Mouse (Mus musculus) myocyte (in vitro differentiated cells): ENCODE results near the gene Tmcc3. TPM values are rescaled to one million over a fixed set of nuclear protein-coding genes. Genes with fewer than 3 reads are reported as not detected.
A peak's percentile ranks its signal among the peaks of the same experiment; 100 is the strongest.

Experiments used
- H3K27me3 ChIP-seq: one replicate; pipeline ENCODE4 v1.6.1; 2011; ENCODE audit not compliant: control insufficient read depth, insufficient read depth, insufficient read length
- H3K36me3 ChIP-seq: one replicate; pipeline ENCODE4 v1.6.1; 2011; ENCODE audit not compliant: control insufficient read depth, insufficient read depth
- H3K4me2 ChIP-seq: one replicate; pipeline ENCODE4 v1.6.1; 2011; ENCODE audit warnings: low read depth, control low read depth
- H3K4me3 ChIP-seq: one replicate; pipeline ENCODE4 v1.5.1; 2011; ENCODE audit warnings: mild to moderate bottlenecking, control low read depth, moderate library complexity
- H3K79me2 ChIP-seq: one replicate; pipeline ENCODE4 v1.6.1; 2011; ENCODE audit not compliant: control insufficient read depth, insufficient read depth
- H3ac ChIP-seq: one replicate; pipeline ENCODE4 v1.6.1; 2011; ENCODE audit not compliant: control insufficient read depth, insufficient read length
- CEBPB ChIP-seq: IDR thresholded peaks from 2 replicates; pipeline ENCODE4 v1.6.1; 2011; ENCODE audit warnings: mild to moderate bottlenecking, moderate library complexity; ENCODE audit not compliant: poor library complexity, insufficient read depth, severe bottlenecking
- E2F4 ChIP-seq: IDR thresholded peaks from one replicate; pipeline ENCODE4 v1.6.1; 2011; ENCODE audit warnings: mild to moderate bottlenecking, control low read depth, moderate library complexity; ENCODE audit not compliant: insufficient read depth
- MAX ChIP-seq: IDR thresholded peaks from one replicate; pipeline ENCODE4 v1.6.1; 2011; ENCODE audit warnings: low read depth, mild to moderate bottlenecking, control low read depth
- MYOD1 ChIP-seq, 3 experiments: IDR thresholded peaks; one replicate each; pipeline ENCODE4 v1.6.1; 2011; ENCODE audit warnings: control low read depth in 2 of 3, low read depth in 2 of 3, mild to moderate bottlenecking in 2 of 3, moderate library complexity in 1 of 3; ENCODE audit not compliant: insufficient read length in 2 of 3, control insufficient read depth in 1 of 3
- MYOG ChIP-seq, 3 experiments: IDR thresholded peaks; one replicate each; pipeline ENCODE4 v1.6.1; 2011; ENCODE audit warnings: control low read depth in 2 of 3, low read depth in 2 of 3, mild to moderate bottlenecking in 2 of 3; ENCODE audit not compliant: insufficient read length in 2 of 3, control insufficient read depth in 1 of 3, insufficient read depth in 1 of 3
- POLR2A ChIP-seq: IDR thresholded peaks from one replicate; pipeline ENCODE4 v1.6.1; 2011; ENCODE audit warnings: low read depth, mild to moderate bottlenecking, control low read depth, moderate library complexity; ENCODE audit not compliant: insufficient read length
- POLR2AphosphoS2 ChIP-seq: IDR thresholded peaks from one replicate; pipeline ENCODE4 v1.6.1; 2011; ENCODE audit warnings: low read depth, control low read depth; ENCODE audit not compliant: insufficient read length
- REST ChIP-seq: IDR thresholded peaks from one replicate; pipeline ENCODE4 v1.6.1; 2011; ENCODE audit warnings: mild to moderate bottlenecking, control low read depth, moderate library complexity; ENCODE audit not compliant: insufficient read depth, insufficient read length
- SRF ChIP-seq: IDR thresholded peaks from one replicate; pipeline ENCODE4 v1.6.1; 2011; ENCODE audit warnings: low read depth; ENCODE audit not compliant: control insufficient read depth, insufficient read length
- TCF12 ChIP-seq: IDR thresholded peaks from one replicate; pipeline ENCODE4 v1.6.1; 2011; ENCODE audit warnings: mild to moderate bottlenecking, control low read depth; ENCODE audit not compliant: poor library complexity, insufficient read depth, severe bottlenecking
- TCF3 ChIP-seq: IDR thresholded peaks from one replicate; pipeline ENCODE4 v1.6.1; 2011; ENCODE audit warnings: low read depth, control low read depth; ENCODE audit not compliant: insufficient read length
- USF1 ChIP-seq: IDR thresholded peaks from one replicate; pipeline ENCODE4 v1.6.1; 2011; ENCODE audit warnings: low read depth, mild to moderate bottlenecking, control low read depth, moderate library complexity
- polyA plus RNA-seq: library from polyadenylated mRNA; unstranded; fragments of >200 nt; fragmentation: generic; extraction: Trizol; gene quantifications from one replicate; pipeline ENCODE4 v1.2.1, GENCODE M21; 2012; ENCODE audit warnings: missing spikeins

The Tmcc3 gene
- polyA plus RNA-seq, 1 experiment, result 16.6 TPM

- peak overlapping the region; percentile 27 for H3K4me2 ChIP-seq
Measured at GRCm38 (mm10) chr10:94623617-94624016, 311.9 kb downstream of the Tmcc3 start.

GRCm38 (mm10) chr10:94625036-94625435, 313.3 kb downstream of the Tmcc3 start:
- H3ac ChIP-seq, result no peak overlapping the region
- no peak overlapping the region for H3K4me2 ChIP-seq
- H3K79me2 ChIP-seq, result no peaks in the 10 kb centered on the region
- TF ChIP-seq TCF12 (no peak), CEBPB (no peak), MYOD1 (IDR thresholded peaks at IDR 0.05; ENCODE audit: control insufficient read depth in 1 of 3, insufficient read length in 2 of 3, low read depth in 2 of 3) (no peak), MYOG (IDR thresholded peaks at IDR 0.05; ENCODE audit: control insufficient read depth in 1 of 3, insufficient read depth in 1 of 3, insufficient read length in 2 of 3, low read depth in 2 of 3) (no peak), E2F4 (no peak), MAX (no peak), POLR2A (no peak), TCF3 (no peak)
- peaks cover 7% of the 10 kb centered on the region for H3K27me3 ChIP-seq
- no peak overlapping the region for H3K4me3 ChIP-seq
- no peaks in the 10 kb centered on the region for H3K36me3 ChIP-seq

More at GRCm38 (mm10) chr10:94623617-94624016, 311.9 kb downstream of the Tmcc3 start:
- H3K79me2 ChIP-seq, result no peaks in the 10 kb centered on the region
- H3K36me3 ChIP-seq, result no peaks in the 10 kb centered on the region
- peaks cover 7% of the 10 kb centered on the region for H3K27me3 ChIP-seq
- TF ChIP-seq USF1, result no peak
- TF ChIP-seq REST, result no peak
- TF ChIP-seq SRF, result no peak
- no peak for TF ChIP-seq POLR2AphosphoS2
- H3ac ChIP-seq, result no peak overlapping the region
- H3K4me3 ChIP-seq, result no peak overlapping the region

- no peaks in the 10 kb centered on the region for H3K36me3 ChIP-seq
- no peak overlapping the region for H3K4me2 ChIP-seq
- no peaks in the 10 kb centered on the region for H3K79me2 ChIP-seq
- H3K4me3 ChIP-seq, result no peak overlapping the region
- peaks cover 7% of the 10 kb centered on the region for H3K27me3 ChIP-seq
- TF ChIP-seq POLR2A (no peak), MAX (no peak), TCF3 (no peak), REST (no peak), MYOD1 (IDR thresholded peaks at IDR 0.05; ENCODE audit: control insufficient read depth in 1 of 3, insufficient read length in 2 of 3, low read depth in 2 of 3) (no peak), MYOG (IDR thresholded peaks at IDR 0.05; ENCODE audit: control insufficient read depth in 1 of 3, insufficient read depth in 1 of 3, insufficient read length in 2 of 3, low read depth in 2 of 3) (no peak), TCF12 (no peak), SRF (no peak), CEBPB (no peak)
- no peak overlapping the region for H3ac ChIP-seq
Measured at GRCm38 (mm10) chr10:94625606-94626005, 313.9 kb downstream of the Tmcc3 start.

GRCm38 (mm10) chr10:94630771-94631280, 319.1 kb downstream of the Tmcc3 start:
- H3K27me3 ChIP-seq, result peaks cover 6% of the 10 kb centered on the region

GRCm38 (mm10) chr10:94631541-94632113, 319.9 kb downstream of the Tmcc3 start:
- Histone ChIP-seq H3K36me3 (no peaks in the 10 kb centered on the region), H3K79me2 (no peaks in the 10 kb centered on the region), H3K4me3 (no peak overlapping the region), H3ac (no peak overlapping the region), H3K4me2 (no peak overlapping the region), H3K27me3 (no peaks in the 10 kb centered on the region)
- TF ChIP-seq MYOD1 (IDR thresholded peaks at IDR 0.05; ENCODE audit: control insufficient read depth in 1 of 3, insufficient read length in 2 of 3, low read depth in 2 of 3) (no peak), REST (no peak), USF1 (no peak), SRF (no peak), TCF3 (no peak), E2F4 (no peak)

More at GRCm38 (mm10) chr10:94630771-94631280, 319.1 kb downstream of the Tmcc3 start:
- Histone ChIP-seq H3ac (no peak overlapping the region), H3K36me3 (no peaks in the 10 kb centered on the region), H3K79me2 (no peaks in the 10 kb centered on the region), H3K4me3 (no peak overlapping the region), H3K4me2 (no peak overlapping the region)
- no peak for TF ChIP-seq MYOG (IDR thresholded peaks at IDR 0.05; ENCODE audit: control insufficient read depth in 1 of 3, insufficient read depth in 1 of 3, insufficient read length in 2 of 3, low read depth in 2 of 3)
- TF ChIP-seq POLR2AphosphoS2, result no peak
- TF ChIP-seq TCF3, result no peak
- TF ChIP-seq REST, result no peak
- TF ChIP-seq E2F4, result no peak
- no peak for TF ChIP-seq TCF12
- TF ChIP-seq SRF, result no peak
- TF ChIP-seq POLR2A, result no peak
